Mouse (Mus musculus) retina, embryonic 14.5 days (tissue): ENCODE measurements at regions not wholly inside any gene's neighbourhood (a gene's known extent, or its start where the extent isn't known, plus 50 kb on each side); places are given as distances from the start of the nearest gene placed in this dataset.

Experiments used
- DNase-seq: peaks from one replicate; pipeline ENCODE4 v3.0.0-alpha.2; 2015; ENCODE audit warnings: low spot score

DNA sequence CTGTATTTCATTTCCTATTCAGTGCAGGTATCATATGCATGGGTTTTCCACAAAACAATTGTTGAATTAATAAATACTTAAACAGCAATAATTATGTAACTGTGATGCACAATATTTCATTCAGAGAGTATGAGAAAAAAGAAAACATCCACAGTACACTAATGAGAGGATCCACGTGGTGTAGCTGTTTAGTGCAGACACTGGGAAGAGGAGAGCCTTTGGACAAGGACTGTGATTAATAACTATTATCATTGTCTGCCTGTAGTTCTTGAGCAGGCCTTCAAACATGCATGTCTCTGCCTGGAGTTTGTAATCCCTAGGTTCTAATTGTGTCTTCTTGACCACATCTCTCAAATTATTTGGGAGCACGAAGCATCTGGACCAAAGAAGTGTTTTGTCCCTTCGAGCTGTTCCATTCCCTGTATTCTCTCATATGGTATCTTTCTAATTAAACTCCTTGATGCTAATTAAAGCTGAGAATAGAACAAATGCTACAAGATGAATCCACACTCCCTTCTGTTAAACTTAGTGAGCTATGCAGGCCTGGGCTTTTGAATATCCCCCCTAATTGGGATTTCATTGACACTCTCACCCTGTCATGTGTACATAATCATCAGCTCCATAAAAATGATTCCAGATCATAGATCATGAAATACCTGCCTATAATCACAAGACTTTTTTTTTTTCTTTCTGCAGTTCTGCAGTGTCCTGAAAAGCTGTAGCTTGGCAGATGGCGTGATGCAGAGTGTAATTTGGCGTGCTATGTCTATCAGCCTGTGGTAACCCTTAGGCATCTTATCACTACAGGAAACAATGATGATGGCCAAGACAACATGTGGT is 1208.9 kb upstream of the G6pd2 start:
- DNase-seq, result peak; percentile 79

- DNase-seq, result no peak
These were observed 1208.3 kb upstream of the G6pd2 start for GRCm38 (mm10) chr5:60600300-60600648.

GRCm38 (mm10) chr5:60608943-60609614 is 1199.5 kb upstream of the G6pd2 start:
- DNase-seq, result peak; percentile 79
